Mouse (Mus musculus): ENCODE results near the gene Arhgap31.

- TF ChIP-seq CTCF (IDR thresholded peaks at IDR 0.05; ENCODE audit: low read depth, low read length) (no peak), POLR2A (IDR thresholded peaks at IDR 0.05; ENCODE audit: borderline replicate concordance, low read depth, low read length) (no peak)
Observed at GRCm38 (mm10) chr16:38713404-38714258, 557 bp upstream of the Arhgap31 start.
